Mouse (Mus musculus): Measurements from ENCODE around the gene Acacb. TPM values are rescaled to one million over a fixed set of nuclear protein-coding genes. Genes with fewer than 3 reads are reported as not detected.

Acacb gene
- polyA plus RNA-seq, 1 experiment from 2014 or later: 1.3 TPM

DNA sequence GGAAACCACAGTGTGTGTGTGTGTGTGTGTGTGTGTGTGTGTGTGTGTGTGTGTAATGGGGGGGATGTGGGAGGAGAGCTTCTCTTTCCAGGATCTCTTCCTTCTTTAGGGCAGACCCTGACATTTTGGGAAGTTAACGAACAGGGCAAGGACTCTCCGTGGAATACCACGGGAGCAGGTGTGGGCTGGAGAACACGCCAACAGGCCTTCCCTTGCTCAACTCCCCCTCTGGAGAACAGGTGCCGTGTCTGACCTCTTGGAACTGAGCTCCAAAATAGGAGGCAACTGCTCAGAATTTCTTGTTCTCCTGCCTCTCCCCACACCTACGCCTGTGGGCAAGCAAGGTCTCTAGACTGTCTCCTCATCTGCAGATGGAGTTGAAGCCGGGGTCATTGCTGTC lies 123.2 kb downstream of the Acacb start:
- ATAC-seq (ENCODE audit: low FRiP score, low TSS enrichment) (no peak), DNase-seq (ENCODE audit: low spot score) (no peak)
- TF ChIP-seq EP300 (optimal IDR thresholded peaks at IDR 0.05) (no peak), CTCF (IDR thresholded peaks at IDR 0.05; ENCODE audit: low read depth) (no peak)
- peaks cover 8% of the 10 kb centered on the region for H3K27me3 ChIP-seq (ENCODE audit: control insufficient read depth, insufficient read depth, low read length)
- H3K4me3 ChIP-seq (ENCODE audit: low read depth, low read length): no peak overlapping the region
- H3K4me1 ChIP-seq (replicated peaks; ENCODE audit: control insufficient read depth, insufficient read depth): peaks cover 5% of the 10 kb centered on the region; the same call in 1 of the 2 replicates
- 53% methylated on average over 7 of the region's 7 CpGs for WGBS
- no peaks in the 10 kb centered on the region for H3K36me3 ChIP-seq (ENCODE audit: control insufficient read depth, insufficient read depth, low read length)
- H3K27ac ChIP-seq (replicated peaks): no peak overlapping the region
- H3K9me3 ChIP-seq (ENCODE audit: control insufficient read depth, low read length): no peaks in the 10 kb centered on the region
- H3K9ac ChIP-seq (ENCODE audit: low read length): no peak overlapping the region
- H3K4me2 ChIP-seq (replicated peaks; ENCODE audit: low read depth): no peak overlapping the region

DNA sequence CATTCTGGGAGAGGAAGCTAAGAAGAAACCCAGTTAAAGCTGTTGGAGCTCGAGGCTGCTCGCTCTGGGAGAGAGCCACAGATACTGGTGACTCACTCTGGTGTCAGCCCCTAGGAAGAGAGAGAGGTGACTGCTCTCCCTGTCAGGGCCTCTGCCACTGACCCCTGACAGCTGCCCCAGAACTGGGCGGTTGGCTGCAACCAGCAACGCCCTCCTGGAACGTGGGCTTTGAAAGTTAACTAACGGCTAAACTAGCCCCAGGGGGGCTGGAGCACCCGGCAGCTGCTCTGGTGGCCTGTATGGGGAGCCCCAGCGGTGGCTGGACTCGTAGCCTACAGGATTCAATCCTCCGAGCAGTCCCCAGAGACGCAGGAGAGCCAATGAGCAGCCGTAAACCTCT lies 123.6 kb downstream of the Acacb start:
- TF ChIP-seq CTCF (IDR thresholded peaks at IDR 0.05; ENCODE audit: low read depth): no peak
- TF ChIP-seq EP300 (optimal IDR thresholded peaks at IDR 0.05): no peak
- Histone ChIP-seq H3K27me3 (ENCODE audit: control insufficient read depth, insufficient read depth, low read length) (peaks cover 8% of the 10 kb centered on the region), H3K9ac (ENCODE audit: low read length) (no peak overlapping the region), H3K4me1 (replicated peaks; ENCODE audit: control insufficient read depth, insufficient read depth) (peaks cover 5% of the 10 kb centered on the region; the same call in 1 of the 2 replicates), H3K9me3 (ENCODE audit: control insufficient read depth, low read length) (no peaks in the 10 kb centered on the region), H3K4me3 (ENCODE audit: low read depth, low read length) (no peak overlapping the region), H3K27ac (replicated peaks) (no peak overlapping the region), H3K36me3 (ENCODE audit: control insufficient read depth, insufficient read depth, low read length) (no peaks in the 10 kb centered on the region), H3K4me2 (replicated peaks; ENCODE audit: low read depth) (no peak overlapping the region; the same call in 1 of the 2 replicates)
- ATAC-seq (ENCODE audit: low FRiP score, low TSS enrichment) (no peak), DNase-seq (ENCODE audit: low spot score) (peak; percentile 27)
- 14% methylated on average over 12 of the region's 12 CpGs for WGBS

DNA sequence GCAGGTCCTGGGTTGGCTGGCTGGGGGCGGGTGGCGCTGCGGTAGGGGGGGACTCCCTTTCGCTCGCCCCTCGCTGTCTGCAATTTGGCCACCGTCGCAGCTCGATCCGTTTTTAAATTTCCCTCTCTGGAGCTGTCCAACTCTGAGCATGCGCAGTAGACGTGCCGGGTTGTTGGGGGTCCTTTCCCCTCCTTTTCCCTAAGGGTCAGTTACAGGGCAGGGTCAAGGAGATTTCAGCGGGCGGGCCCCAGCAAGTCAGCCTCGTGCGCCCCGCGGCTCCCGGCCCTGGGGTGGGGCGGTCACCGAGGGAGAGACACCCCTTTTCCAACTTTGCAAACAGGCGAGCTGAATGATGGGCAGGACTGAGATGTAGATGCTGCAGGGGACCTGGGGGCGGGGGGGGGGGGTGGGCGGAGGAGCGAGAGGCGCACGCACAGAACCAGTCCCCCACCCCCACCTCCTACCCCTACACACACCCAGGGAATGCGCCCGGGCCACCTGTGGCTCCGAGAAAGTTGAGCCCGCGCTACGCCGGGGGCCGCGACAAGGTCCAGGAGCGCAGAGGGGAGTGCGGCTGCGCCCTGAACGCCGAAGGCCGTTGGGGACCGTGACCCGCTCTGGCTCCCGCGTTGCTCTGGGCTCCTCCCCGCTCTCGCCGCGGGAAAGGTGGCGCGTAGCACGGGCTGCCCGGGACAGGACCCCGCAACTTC lies 127.5 kb downstream of the Acacb start, which contains the start of gene Foxn4:
TSS of gene Foxn4 (minus strand) at position 115 of the 710 bp plus-strand sequence.
- ATAC-seq (ENCODE audit: low FRiP score, low TSS enrichment) (peak; percentile 45), DNase-seq (ENCODE audit: low spot score) (peak; percentile 23)
- no peaks in the 10 kb centered on the region for H3K9me3 ChIP-seq (ENCODE audit: control insufficient read depth, low read length)
- H3K27me3 ChIP-seq (ENCODE audit: control insufficient read depth, insufficient read depth, low read length): peaks cover 8% of the 10 kb centered on the region
- H3K27ac ChIP-seq (replicated peaks): no peak within 1 kb of the TSS
- H3K36me3 ChIP-seq (ENCODE audit: control insufficient read depth, insufficient read depth, low read length): no peaks in the 10 kb centered on the region
- H3K4me2 ChIP-seq (replicated peaks; ENCODE audit: low read depth): peak within 1 kb of the TSS; percentile 47
- H3K4me3 ChIP-seq (ENCODE audit: low read depth, low read length): peak within 1 kb of the TSS; percentile 25
- no peak for TF ChIP-seq EP300 (optimal IDR thresholded peaks at IDR 0.05)
- TF ChIP-seq CTCF (IDR thresholded peaks at IDR 0.05; ENCODE audit: low read depth): no peak
- WGBS: under 1% methylated on average over 37 of the region's 56 CpGs
- no peak within 1 kb of the TSS for H3K9ac ChIP-seq (ENCODE audit: low read length)
- H3K4me1 ChIP-seq (replicated peaks; ENCODE audit: control insufficient read depth, insufficient read depth): no peaks in the 10 kb centered on the region

DNA sequence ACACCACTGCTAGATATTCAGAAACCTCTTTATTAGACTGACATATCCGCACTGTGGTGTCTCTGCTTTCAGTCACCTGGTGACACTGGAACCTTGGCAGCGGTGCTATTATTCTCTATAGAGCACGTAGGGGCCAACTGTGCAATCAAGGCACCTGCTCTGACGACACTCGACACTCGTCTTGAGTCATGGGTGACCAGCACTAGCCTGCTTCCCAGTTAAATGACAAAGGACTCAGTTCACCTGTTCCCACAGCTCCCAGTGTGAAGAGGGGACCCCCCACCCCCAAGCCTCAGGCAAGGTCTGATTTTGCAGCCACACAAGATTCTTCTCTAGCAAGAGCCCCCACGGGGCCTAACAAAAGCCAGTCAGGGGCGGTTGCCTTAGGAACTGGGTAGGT lies 129.0 kb downstream of the Acacb start:
- no peak overlapping the region for H3K9ac ChIP-seq (ENCODE audit: low read length)
- no peak overlapping the region for H3K4me2 ChIP-seq (replicated peaks; ENCODE audit: low read depth)
- H3K4me3 ChIP-seq (ENCODE audit: low read depth, low read length): no peak overlapping the region
- H3K36me3 ChIP-seq (ENCODE audit: control insufficient read depth, insufficient read depth, low read length): no peaks in the 10 kb centered on the region
- H3K9me3 ChIP-seq (ENCODE audit: control insufficient read depth, low read length): no peaks in the 10 kb centered on the region
- WGBS: 29% methylated on average over 8 of the region's 8 CpGs
- peaks cover 8% of the 10 kb centered on the region for H3K27me3 ChIP-seq (ENCODE audit: control insufficient read depth, insufficient read depth, low read length)
- DNase-seq (ENCODE audit: low spot score) (no peak), ATAC-seq (ENCODE audit: low FRiP score, low TSS enrichment) (no peak)
- no peaks in the 10 kb centered on the region for H3K4me1 ChIP-seq (replicated peaks; ENCODE audit: control insufficient read depth, insufficient read depth)
- H3K27ac ChIP-seq (replicated peaks): no peak overlapping the region
- TF ChIP-seq CTCF (IDR thresholded peaks at IDR 0.05; ENCODE audit: low read depth): no peak
- TF ChIP-seq EP300 (optimal IDR thresholded peaks at IDR 0.05): no peak

DNA sequence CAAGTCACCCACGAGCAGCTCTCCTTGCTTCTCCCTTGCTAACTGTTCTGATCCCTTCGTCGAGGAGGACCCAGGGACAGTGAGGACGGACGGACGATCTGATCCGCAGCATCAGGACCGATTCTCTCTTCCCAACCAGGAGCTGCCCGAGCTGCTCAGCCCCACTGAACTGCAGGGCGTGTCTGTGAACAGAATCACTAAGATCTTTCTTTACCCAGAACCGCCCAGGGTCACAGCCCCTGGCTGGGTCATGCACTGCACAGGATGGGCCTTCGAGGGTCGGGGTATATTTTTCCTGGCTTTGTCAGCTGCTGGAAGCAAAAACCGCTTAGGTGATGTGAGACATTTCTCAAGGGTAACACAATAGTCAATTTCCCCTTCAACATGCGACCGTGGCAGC lies 129.7 kb downstream of the Acacb start:
- Histone ChIP-seq H3K4me1 (replicated peaks; ENCODE audit: control insufficient read depth, insufficient read depth) (no peaks in the 10 kb centered on the region), H3K4me3 (ENCODE audit: low read depth, low read length) (no peak overlapping the region), H3K27ac (replicated peaks) (no peak overlapping the region), H3K36me3 (ENCODE audit: control insufficient read depth, insufficient read depth, low read length) (no peaks in the 10 kb centered on the region), H3K9ac (ENCODE audit: low read length) (no peak overlapping the region), H3K9me3 (ENCODE audit: control insufficient read depth, low read length) (no peaks in the 10 kb centered on the region), H3K4me2 (replicated peaks; ENCODE audit: low read depth) (no peak overlapping the region), H3K27me3 (ENCODE audit: control insufficient read depth, insufficient read depth, low read length) (peaks cover 8% of the 10 kb centered on the region)
- ATAC-seq (ENCODE audit: low FRiP score, low TSS enrichment) (no peak), DNase-seq (ENCODE audit: low spot score) (no peak)
- no peak for TF ChIP-seq CTCF (IDR thresholded peaks at IDR 0.05; ENCODE audit: low read depth)
- TF ChIP-seq EP300 (optimal IDR thresholded peaks at IDR 0.05): no peak
- WGBS: 32% methylated on average over 16 of the region's 16 CpGs

DNA sequence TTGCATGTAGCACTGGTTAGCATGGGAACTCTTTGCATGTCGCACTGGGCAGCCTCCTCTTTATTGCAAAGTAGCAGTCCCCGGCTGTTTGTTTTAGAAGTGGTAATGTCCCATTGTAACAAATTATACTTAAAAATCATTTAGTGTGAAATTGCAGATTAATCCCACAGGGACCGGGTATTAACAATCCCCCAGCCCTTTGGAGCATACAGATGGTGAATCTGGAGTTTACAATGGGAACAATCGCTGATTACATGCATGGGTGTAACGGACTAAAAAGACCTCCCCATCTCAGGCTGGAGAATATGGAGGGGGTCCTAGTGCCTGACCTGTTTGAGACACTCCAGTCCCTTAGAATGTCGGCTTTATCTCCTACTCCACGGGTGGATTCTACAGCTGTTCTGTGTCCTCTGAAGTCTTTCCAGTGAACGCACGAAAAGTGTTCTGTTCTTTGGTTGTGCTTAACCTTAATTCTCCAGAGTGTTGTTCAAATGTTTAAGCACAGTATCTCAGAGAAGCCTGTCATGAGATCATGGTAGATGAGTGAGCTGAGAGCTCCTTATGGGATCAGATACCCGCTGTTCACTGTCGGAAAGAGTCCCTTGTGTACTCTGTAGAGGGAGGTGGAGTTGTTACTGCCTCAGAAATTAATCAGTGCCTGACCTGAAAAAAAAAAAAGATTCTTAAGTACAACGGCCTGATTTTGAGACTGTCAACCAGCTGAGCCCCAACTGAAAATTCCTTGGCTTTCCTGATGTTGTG lies 133.2 kb downstream of the Acacb start:
- Histone ChIP-seq H3K9ac (ENCODE audit: low read length) (no peak overlapping the region), H3K36me3 (ENCODE audit: control insufficient read depth, insufficient read depth, low read length) (no peaks in the 10 kb centered on the region), H3K27ac (replicated peaks) (no peak overlapping the region), H3K4me1 (replicated peaks; ENCODE audit: control insufficient read depth, insufficient read depth) (no peaks in the 10 kb centered on the region), H3K9me3 (ENCODE audit: control insufficient read depth, low read length) (no peaks in the 10 kb centered on the region), H3K4me3 (ENCODE audit: low read depth, low read length) (no peak overlapping the region), H3K27me3 (ENCODE audit: control insufficient read depth, insufficient read depth, low read length) (no peaks in the 10 kb centered on the region; the same call in 1 of the 2 replicates), H3K4me2 (replicated peaks; ENCODE audit: low read depth) (no peak overlapping the region)
- ATAC-seq (ENCODE audit: low FRiP score, low TSS enrichment): no peak
- 45% methylated on average over 12 of the region's 12 CpGs for WGBS
- DNase-seq (ENCODE audit: low spot score): no peak
- no peak for TF ChIP-seq CTCF (IDR thresholded peaks at IDR 0.05; ENCODE audit: low read depth)
- no peak for TF ChIP-seq EP300 (optimal IDR thresholded peaks at IDR 0.05)
